Mouse (Mus musculus): Measurements from ENCODE around the gene Rpl3.

DNA sequence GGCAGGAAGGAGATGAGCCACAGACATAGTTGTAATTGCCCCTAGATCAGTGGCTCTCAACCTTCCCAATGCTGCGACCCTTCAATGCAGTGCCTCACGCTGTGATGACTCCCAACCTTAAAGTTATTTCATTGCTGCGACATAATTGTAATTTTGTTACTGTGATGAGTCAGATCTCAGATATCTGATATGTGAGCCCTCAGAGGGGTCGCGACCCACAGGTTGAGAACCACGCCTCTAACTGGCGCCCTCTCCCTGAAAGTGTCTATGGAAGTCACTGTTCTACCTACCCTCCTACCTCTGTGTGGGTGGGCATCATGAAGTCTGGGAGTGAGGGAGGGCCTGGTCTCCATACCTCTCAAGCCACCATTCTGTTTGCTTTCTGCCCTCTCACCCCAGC lies 22.7 kb upstream of the Rpl3 start:
- TF ChIP-seq CTCF (IDR thresholded peaks at IDR 0.05; ENCODE audit: low read depth, low read length) (no peak), GATA1 (IDR thresholded peaks at IDR 0.05; ENCODE audit: borderline replicate concordance, low read length) (no peak), GATA2 (IDR thresholded peaks at IDR 0.05; ENCODE audit: borderline replicate concordance, low read depth, low read length) (no peak), POLR2AphosphoS5 (IDR thresholded peaks at IDR 0.05; ENCODE audit: insufficient replicate concordance, low read depth, low read length) (no peak)
